Mouse (Mus musculus) liver, adult 2 months (tissue): ENCODE measurements around the gene Miox. TPM values are rescaled to one million over a fixed set of nuclear protein-coding genes. Genes with fewer than 3 reads are reported as not detected.

Source experiments
- DNase-seq: peaks from one replicate; pipeline ENCODE4 v3.0.0-alpha.2; 2011; ENCODE audit warnings: low read depth, low spot score; ENCODE audit errors: extremely low read depth
- H3K27ac ChIP-seq: fragments of 200-500 bp; replicated peaks from 2 replicates; pipeline ENCODE4 v1.5.1; 2012; ENCODE audit warnings: low read depth, mild to moderate bottlenecking, control low read depth, inconsistent platforms, low read length; ENCODE audit not compliant: insufficient read depth
- H3K27me3 ChIP-seq: fragments of 200-500 bp; 2 replicates; pipeline ENCODE4 v1.6.1; 2012; ENCODE audit warnings: mild to moderate bottlenecking, moderate library complexity, low read length, inconsistent platforms; ENCODE audit not compliant: control insufficient read depth, insufficient read depth
- H3K36me3 ChIP-seq: fragments of 200-500 bp; 2 replicates; pipeline ENCODE4 v1.6.1; 2012; ENCODE audit warnings: low read length, inconsistent platforms; ENCODE audit not compliant: control insufficient read depth, insufficient read depth
- H3K4me1 ChIP-seq: fragments of 200-500 bp; 2 replicates; pipeline ENCODE4 v1.6.1; 2011; ENCODE audit warnings: low read length; ENCODE audit not compliant: control insufficient read depth, insufficient read depth
- H3K4me3 ChIP-seq: fragments of 200-500 bp; 2 replicates; pipeline ENCODE4 v1.5.1; 2011; ENCODE audit warnings: low read depth, mild to moderate bottlenecking, control low read depth, low read length, moderate library complexity; ENCODE audit not compliant: insufficient read depth
- H3K79me2 ChIP-seq: fragments of 200-500 bp; 2 replicates; pipeline ENCODE4 v1.6.1; 2012; ENCODE audit warnings: inconsistent platforms, mild to moderate bottlenecking, low read length, moderate library complexity; ENCODE audit not compliant: control insufficient read depth, insufficient read depth
- H3K9ac ChIP-seq: fragments of 200-500 bp; 2 replicates; pipeline ENCODE4 v1.6.1; 2012; ENCODE audit warnings: low read depth, mild to moderate bottlenecking, control low read depth, inconsistent platforms, low read length
- CTCF ChIP-seq: fragments of 200-500 bp; IDR thresholded peaks from 2 replicates; pipeline ENCODE4 v1.5.1; 2011; ENCODE audit warnings: low read depth, low read length, control low read depth
- POLR2A ChIP-seq: fragments of 200-500 bp; IDR thresholded peaks from 2 replicates; pipeline ENCODE4 v1.6.1; 2011; ENCODE audit warnings: low read length, control low read depth; ENCODE audit not compliant: insufficient read depth; ENCODE audit errors: extremely low read depth
- WGBS: fragments of 180-500 bp; shearing (Covaris S2); methylation state at CpG from one replicate; pipeline ENCODE4 v1.1.7; 2018; 5-methylcytosine and 5-hydroxymethylcytosine counted together
- polyA plus RNA-seq: library from polyadenylated mRNA; depleted of rRNA; stranded (reverse); fragments of >200 nt; gene quantifications from 2 replicates; pipeline ENCODE4 v1.2.3, GENCODE M21; 2012
- total RNA-seq: library from RNA; depleted of rRNA; stranded (reverse); fragments of >200 nt; gene quantifications from 2 replicates; pipeline ENCODE4 v1.2.3, GENCODE M21; 2014

Gene Miox
- total and polyA plus RNA-seq, 2 experiments = 0.28 to 0.32 TPM

- TF ChIP-seq CTCF (no peak), POLR2A (no peak)
- no peak for DNase-seq
- Histone ChIP-seq H3K79me2 (peaks cover 10% of the 10 kb centered on the region; the same call in 1 of the 2 replicates), H3K4me1 (peaks cover 3% of the 10 kb centered on the region), H3K36me3 (0 out of 2 replicates have a peak, but pooled peaks cover 2% of the 10 kb centered on the region), H3K27me3 (no peaks in the 10 kb centered on the region), H3K27ac (no peak overlapping the region), H3K4me3 (no peak overlapping the region), H3K9ac (no peak overlapping the region)
- 98% methylated on average over 14 of the region's 14 CpGs for WGBS
These were observed 17.9 kb downstream of the Miox start for GRCm38 (mm10) chr15:89352054-89352453.

GRCm38 (mm10) chr15:89352795-89353194 lies 18.6 kb downstream of the Miox start:
- 97% methylated on average over 12 of the region's 12 CpGs for WGBS
- peaks cover 3% of the 10 kb centered on the region for H3K4me1 ChIP-seq
- DNase-seq = no peak
- H3K79me2 ChIP-seq = peaks cover 12% of the 10 kb centered on the region; the same call in 1 of the 2 replicates
- H3K9ac ChIP-seq = no peak overlapping the region
- H3K36me3 ChIP-seq = 0 out of 2 replicates have a peak, but pooled peaks cover 2% of the 10 kb centered on the region
- no peak overlapping the region for H3K27ac ChIP-seq
- TF ChIP-seq POLR2A (no peak), CTCF (no peak)
- H3K4me3 ChIP-seq = no peak overlapping the region
- no peaks in the 10 kb centered on the region for H3K27me3 ChIP-seq

- no peak overlapping the region for H3K27ac ChIP-seq
These were observed 19.6 kb downstream of the Miox start for GRCm38 (mm10) chr15:89353837-89354236.

GRCm38 (mm10) chr15:89354455-89354854 lies 20.3 kb downstream of the Miox start:
- Histone ChIP-seq H3K9ac (no peak overlapping the region), H3K27me3 (no peaks in the 10 kb centered on the region), H3K79me2 (peaks cover 16% of the 10 kb centered on the region; the same call in 1 of the 2 replicates), H3K27ac (no peak overlapping the region), H3K4me1 (peaks cover 3% of the 10 kb centered on the region), H3K36me3 (0 out of 2 replicates have a peak, but pooled peaks cover 2% of the 10 kb centered on the region), H3K4me3 (no peak overlapping the region)
- TF ChIP-seq POLR2A = no peak
- WGBS = 62% methylated on average over 7 of the region's 7 CpGs
- no peak for DNase-seq

More at GRCm38 (mm10) chr15:89353837-89354236, 19.6 kb downstream of the Miox start:
- Histone ChIP-seq H3K9ac (no peak overlapping the region), H3K4me1 (peaks cover 3% of the 10 kb centered on the region), H3K36me3 (0 out of 2 replicates have a peak, but pooled peaks cover 2% of the 10 kb centered on the region), H3K4me3 (no peak overlapping the region), H3K27me3 (no peaks in the 10 kb centered on the region), H3K79me2 (peaks cover 16% of the 10 kb centered on the region; the same call in 1 of the 2 replicates)
- 96% methylated on average over 16 of the region's 16 CpGs for WGBS
- TF ChIP-seq CTCF (no peak), POLR2A (no peak)
- no peak for DNase-seq

GRCm38 (mm10) chr15:89355241-89356187 lies 21.3 kb downstream of the Miox start, which contains the start of the genes Lmf2 and Ncaph2:
Gene Lmf2 (minus strand): TSS chr15:89355659.
Gene Ncaph2 (plus strand): TSS chr15:89355719.
- no peaks in the 10 kb centered on the region for H3K27me3 ChIP-seq
- WGBS = 0% methylated on average over 64 of the region's 64 CpGs
- H3K4me1 ChIP-seq = peaks cover 3% of the 10 kb centered on the region
- H3K27ac ChIP-seq = peak within 1 kb of the TSS; percentile 71
- H3K36me3 ChIP-seq = 0 out of 2 replicates have a peak, but pooled peaks cover 2% of the 10 kb centered on the region
- TF ChIP-seq POLR2A (0 out of 2 replicates have a peak, but pooled peaks have one; percentile 18), CTCF (no peak)
- peak within 1 kb of the TSS; percentile 93 for H3K4me3 ChIP-seq
- peaks cover 16% of the 10 kb centered on the region; the same call in 1 of the 2 replicates for H3K79me2 ChIP-seq
- peak within 1 kb of the TSS; percentile 90 for H3K9ac ChIP-seq
- peak; percentile 80 for DNase-seq
